Mouse (Mus musculus): Measurements from ENCODE around the gene Samd9l.
"Not testable (repeated sequence)": the region's sequence is repeated elsewhere in the genome, so short reads cannot be mapped to it uniquely, and the experiment has no call there.

Gene Samd9l

DNA sequence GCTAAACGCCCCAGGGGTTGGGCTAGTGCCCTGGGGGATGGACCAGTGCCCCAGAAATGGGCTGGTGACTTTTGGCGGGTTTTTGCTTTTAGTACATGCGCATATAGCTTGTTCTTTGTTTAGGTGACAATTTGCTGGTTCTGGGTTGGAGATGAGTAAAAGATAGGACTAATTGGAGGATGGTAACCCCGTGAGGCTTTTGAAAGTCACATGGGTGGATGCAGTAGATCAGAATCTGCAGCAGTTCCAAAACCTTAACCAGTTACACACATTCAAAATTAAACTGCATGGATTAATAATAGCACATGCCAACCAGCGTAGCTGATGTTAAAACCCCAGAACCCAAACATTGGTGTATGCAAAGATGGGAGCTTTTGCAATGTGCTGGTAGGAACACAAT is 57.9 kb downstream of the Samd9l start:
- DNase-seq = no peak

DNA sequence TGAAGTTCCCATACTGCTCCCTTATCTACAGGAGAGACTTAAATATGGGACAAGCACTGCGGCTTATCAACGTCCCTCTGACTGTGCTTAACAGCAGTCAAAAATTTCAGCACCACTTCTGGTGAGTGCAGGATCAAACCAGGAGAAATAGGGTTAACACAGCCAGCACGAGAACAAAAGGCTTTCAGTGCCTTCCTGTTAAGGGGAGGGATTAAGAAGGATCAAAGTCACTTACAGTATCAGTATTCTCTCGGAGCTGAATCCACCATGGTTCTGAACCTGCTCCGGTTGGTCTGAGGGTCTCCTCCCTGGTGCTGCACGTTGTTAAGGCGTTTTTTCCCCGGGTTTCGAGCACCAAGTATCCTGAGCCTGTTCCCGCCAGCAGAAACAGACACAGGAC is 58.4 kb downstream of the Samd9l start:
- DNase-seq = not testable (repeated sequence)

- DNase-seq = not testable (repeated sequence)
Observed at GRCm38 (mm10) chr6:3339131-3339530, 60.2 kb downstream of the Samd9l start.
